Mouse (Mus musculus) C2C12 (cell line): Measurements from ENCODE around the gene Tiam1.

ENCODE experiments used
- CEBPB ChIP-seq: IDR thresholded peaks from one replicate; pipeline ENCODE4 v1.6.1; 2011; ENCODE audit warnings: low read depth, mild to moderate bottlenecking, control low read depth, moderate library complexity
- CTCF ChIP-seq: IDR thresholded peaks from one replicate; pipeline ENCODE4 v1.5.1; 2011; ENCODE audit not compliant: control insufficient read depth, insufficient read depth, insufficient read length
- MAX ChIP-seq: IDR thresholded peaks from one replicate; pipeline ENCODE4 v1.6.1; 2011; ENCODE audit warnings: mild to moderate bottlenecking, control low read depth
- MYOG ChIP-seq: IDR thresholded peaks from one replicate; pipeline ENCODE4 v1.6.1; 2011; ENCODE audit not compliant: control insufficient read depth, insufficient read length; ENCODE audit errors: extremely low read depth

DNA sequence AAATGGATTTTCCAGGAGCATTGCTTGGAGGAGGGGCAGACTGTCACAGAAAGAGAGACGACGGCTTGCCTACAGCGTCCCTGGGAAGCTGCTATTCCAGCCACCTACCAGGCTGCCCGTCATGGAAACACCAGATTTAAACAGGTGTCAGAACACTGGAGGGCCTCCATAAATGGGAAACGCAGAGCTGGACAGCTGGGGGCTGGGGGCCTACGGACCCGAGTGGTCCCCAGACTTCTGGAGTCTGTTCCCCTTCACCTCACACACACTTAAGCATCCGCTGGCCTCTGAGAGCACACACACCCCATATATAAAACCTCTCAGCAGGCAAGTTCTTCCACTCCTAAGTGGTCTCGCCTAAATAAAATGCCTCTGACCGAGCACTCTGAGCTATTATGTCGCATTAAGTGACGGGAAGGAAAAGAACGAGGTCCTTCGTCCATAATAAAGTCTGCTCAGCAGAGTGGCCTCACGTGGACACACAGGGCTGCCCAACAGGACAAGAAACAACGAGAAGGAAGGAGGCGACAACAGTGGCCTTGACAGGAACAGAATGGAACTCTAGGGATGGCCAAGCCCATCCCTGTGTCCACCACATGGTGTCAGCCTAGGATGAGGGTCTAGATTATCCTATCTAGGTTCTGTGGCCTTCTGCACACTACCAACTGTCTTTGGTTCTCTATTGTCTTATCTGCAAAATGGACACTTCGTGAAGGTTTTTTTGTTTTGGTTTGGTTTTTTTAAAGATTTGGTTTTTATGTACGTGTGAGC is 14.6 kb downstream of the Tiam1 start:
- TF ChIP-seq CEBPB (no peak), CTCF (no peak), MYOG (no peak), MAX (no peak)
